Mouse (Mus musculus) liver, embryonic 12.5 days (tissue): ENCODE data around the gene Chrd. TPM values are rescaled to one million over a fixed set of nuclear protein-coding genes. Genes with fewer than 3 reads are reported as not detected.
A peak's percentile ranks its signal among the peaks of the same experiment; 100 is the strongest.

Experiments
- ATAC-seq: fragments of 200-750 bp; cut with Nextera tagmentation; 2 replicates; pipeline ENCODE4 v1.8.0; 2017; ENCODE audit warnings: moderate number of reproducible peaks, mild to moderate bottlenecking, moderate library complexity
- H3K27ac ChIP-seq: fragments of 300-500 bp; sonication (generic); 2 replicates; pipeline ENCODE4 v1.5.1; 2016; ENCODE audit warnings: mild to moderate bottlenecking
- H3K27me3 ChIP-seq: fragments of 300-500 bp; sonication (generic); replicated peaks from 2 replicates; pipeline ENCODE4 v1.6.1; 2016; ENCODE audit warnings: mild to moderate bottlenecking, moderate library complexity
- H3K36me3 ChIP-seq: fragments of 300-500 bp; sonication (generic); 2 replicates; pipeline ENCODE4 v1.6.1; 2016; ENCODE audit warnings: mild to moderate bottlenecking, moderate library complexity
- H3K4me1 ChIP-seq: fragments of 300-500 bp; sonication (generic); 2 replicates; pipeline ENCODE4 v1.6.1; 2016
- H3K4me2 ChIP-seq: fragments of 300-500 bp; sonication (generic); 2 replicates; pipeline ENCODE4 v1.6.1; 2016; ENCODE audit warnings: mild to moderate bottlenecking, moderate library complexity
- H3K4me3 ChIP-seq: fragments of 300-500 bp; sonication (generic); 2 replicates; pipeline ENCODE4 v1.5.1; 2016; ENCODE audit warnings: mild to moderate bottlenecking, moderate library complexity
- H3K9ac ChIP-seq: fragments of 300-500 bp; sonication (generic); 2 replicates; pipeline ENCODE4 v1.6.1; 2016; ENCODE audit warnings: mild to moderate bottlenecking, moderate library complexity
- H3K9me3 ChIP-seq: fragments of 300-500 bp; sonication (generic); replicated peaks from 2 replicates; pipeline ENCODE4 v1.6.1; 2016; ENCODE audit warnings: mild to moderate bottlenecking, moderate library complexity
- WGBS: fragments of 180-500 bp; shearing (Covaris S2); methylation state at CpG from one replicate; pipeline ENCODE4 v1.1.7; 2016; ENCODE audit not compliant: insufficient replicate concordance; 5-methylcytosine and 5-hydroxymethylcytosine counted together
- polyA plus RNA-seq: library from polyadenylated mRNA; unstranded; fragments of >200 nt; fragmentation: Nextera tagmentation; extraction: Ambion mirVana; gene quantifications from 2 replicates; pipeline ENCODE4 v1.2.1, GENCODE M21; 2016

Chrd gene
- polyA plus RNA-seq, 1 experiment from 2014 or later, result 0.54 TPM

GRCm38 (mm10) chr16:20714307-20715080 is 18.4 kb upstream of the Chrd start:
- peak overlapping the region; percentile 97 for H3K4me2 ChIP-seq
- peaks cover 84% of the 10 kb centered on the region for H3K4me1 ChIP-seq
- ATAC-seq, result no peak
- peak overlapping the region; percentile 91 for H3K27ac ChIP-seq
- no peaks in the 10 kb centered on the region for H3K27me3 ChIP-seq
- 53% methylated on average over 11 of the region's 11 CpGs for WGBS
- H3K9me3 ChIP-seq, result no peaks in the 10 kb centered on the region
- H3K36me3 ChIP-seq, result peaks cover 41% of the 10 kb centered on the region
- peak overlapping the region; percentile 84 for H3K9ac ChIP-seq
- peak overlapping the region; percentile 74 for H3K4me3 ChIP-seq

DNA sequence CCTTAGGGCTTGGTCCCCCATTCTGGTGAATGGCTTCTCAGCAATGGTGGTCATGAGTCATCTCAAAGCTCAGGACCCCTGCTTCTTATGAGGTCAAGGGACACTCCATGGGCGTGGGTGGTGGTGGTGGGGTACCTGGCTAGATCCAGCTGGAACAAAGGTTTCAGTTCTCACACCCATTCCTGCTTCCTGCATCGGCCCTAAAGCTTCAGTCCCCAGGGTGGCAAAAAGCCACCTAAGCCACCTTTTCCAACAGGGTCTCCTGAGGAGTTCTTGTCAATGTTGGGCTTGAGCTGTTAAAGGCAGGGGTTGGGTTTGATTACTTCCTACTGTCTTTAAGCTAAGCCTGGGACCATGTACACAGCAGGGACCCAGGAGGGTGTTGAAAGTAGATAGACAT is 17.8 kb upstream of the Chrd start:
- Histone ChIP-seq H3K27me3 (no peaks in the 10 kb centered on the region), H3K4me2 (peak overlapping the region; percentile 97), H3K9me3 (no peaks in the 10 kb centered on the region), H3K4me3 (peak overlapping the region; percentile 74), H3K36me3 (peaks cover 41% of the 10 kb centered on the region), H3K27ac (peak overlapping the region; percentile 91), H3K9ac (peak overlapping the region; percentile 84), H3K4me1 (peaks cover 77% of the 10 kb centered on the region)
- 60% methylated on average over 2 of the region's 2 CpGs for WGBS
- ATAC-seq, result no peak

GRCm38 (mm10) chr16:20715566-20715965 is 17.4 kb upstream of the Chrd start:
- Histone ChIP-seq H3K4me3 (peak overlapping the region; percentile 74), H3K27me3 (no peaks in the 10 kb centered on the region), H3K9me3 (no peaks in the 10 kb centered on the region), H3K4me2 (peak overlapping the region; percentile 97), H3K4me1 (peaks cover 73% of the 10 kb centered on the region), H3K9ac (peak overlapping the region; percentile 84), H3K27ac (peak overlapping the region; percentile 91), H3K36me3 (peaks cover 41% of the 10 kb centered on the region)
- 4% methylated on average over 12 of the region's 12 CpGs for WGBS
- no peak for ATAC-seq

GRCm38 (mm10) chr16:20715976-20716840 is 16.7 kb upstream of the Chrd start:
- ATAC-seq, result peak; percentile 65
- Histone ChIP-seq H3K27me3 (no peaks in the 10 kb centered on the region), H3K4me3 (peak overlapping the region; percentile 74), H3K9me3 (no peaks in the 10 kb centered on the region), H3K4me2 (peak overlapping the region; percentile 97), H3K36me3 (peaks cover 41% of the 10 kb centered on the region), H3K27ac (peak overlapping the region; percentile 91), H3K9ac (peak overlapping the region; percentile 84), H3K4me1 (peaks cover 67% of the 10 kb centered on the region)
- under 1% methylated on average over 67 of the region's 68 CpGs for WGBS

GRCm38 (mm10) chr16:20716841-20717180 is 16.1 kb upstream of the Chrd start:
- Histone ChIP-seq H3K4me1 (peaks cover 61% of the 10 kb centered on the region), H3K4me2 (peak overlapping the region; percentile 97), H3K9ac (peak overlapping the region; percentile 84), H3K4me3 (peak overlapping the region; percentile 74), H3K27me3 (no peaks in the 10 kb centered on the region), H3K36me3 (peaks cover 41% of the 10 kb centered on the region), H3K9me3 (no peaks in the 10 kb centered on the region), H3K27ac (peak overlapping the region; percentile 91)
- WGBS, result 4% methylated on average over 8 of the region's 8 CpGs
- peak; percentile 13 for ATAC-seq

DNA sequence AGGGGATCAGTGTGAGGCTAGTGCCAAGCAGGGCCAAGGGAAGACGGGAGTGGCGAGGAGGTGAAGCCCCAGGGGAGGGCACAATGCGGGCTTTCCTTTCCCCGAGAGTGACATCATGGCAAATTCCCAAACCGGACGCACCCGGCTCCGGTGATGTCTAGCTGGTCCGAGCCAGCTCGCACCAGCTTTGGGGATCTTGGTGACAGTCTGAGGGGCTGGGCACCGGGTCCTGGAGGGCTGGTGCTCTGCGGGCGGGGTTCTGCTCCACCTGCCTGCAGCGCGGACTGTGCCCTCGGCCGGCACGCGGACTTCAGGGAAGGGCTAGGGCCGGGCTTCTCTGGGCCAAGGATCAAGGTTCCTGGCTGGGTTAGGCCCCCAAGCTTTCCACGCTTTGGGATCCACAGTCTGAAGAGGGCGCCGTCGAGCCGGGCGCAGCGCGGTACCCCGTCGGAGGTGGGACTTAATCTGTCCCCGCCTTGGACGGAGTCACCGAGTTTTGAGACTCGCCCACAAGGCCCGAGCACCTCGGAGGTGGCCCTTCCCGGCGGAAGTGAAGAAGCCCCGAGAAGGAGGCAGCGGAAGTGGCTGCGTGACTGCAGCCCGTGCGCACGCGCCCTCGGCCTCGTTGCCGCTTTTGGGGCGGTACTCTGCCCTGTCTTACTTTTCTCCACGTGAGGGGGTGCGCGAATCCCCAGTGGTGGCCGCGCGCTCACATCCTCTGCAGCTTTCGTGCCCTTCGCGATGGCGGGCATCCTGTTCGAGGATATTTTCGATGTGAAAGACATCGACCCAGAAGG is 15.5 kb upstream of the Chrd start, which contains the start of the genes Polr2h and Clcn2:
Gene Polr2h, plus strand, starts transcription at position 485 of the 797 bp plus-strand sequence.
Gene Clcn2, minus strand, starts transcription at position 566 of the 797 bp plus-strand sequence.
- Histone ChIP-seq H3K4me3 (peak within 1 kb of the TSS; percentile 74), H3K4me2 (peak within 1 kb of the TSS; percentile 97), H3K9me3 (no peaks in the 10 kb centered on the region), H3K4me1 (peaks cover 55% of the 10 kb centered on the region), H3K27me3 (no peaks in the 10 kb centered on the region), H3K9ac (peak within 1 kb of the TSS; percentile 84), H3K27ac (peak within 1 kb of the TSS; percentile 91), H3K36me3 (peaks cover 41% of the 10 kb centered on the region)
- ATAC-seq, result peak; percentile 85
- under 1% methylated on average over 62 of the region's 62 CpGs for WGBS

GRCm38 (mm10) chr16:20717978-20718670 is 14.8 kb upstream of the Chrd start:
- peak overlapping the region; percentile 91 for H3K27ac ChIP-seq
- peak overlapping the region; percentile 74 for H3K4me3 ChIP-seq
- WGBS, result 2% methylated on average over 18 of the region's 18 CpGs
- ATAC-seq, result peak; percentile 28
- peaks cover 38% of the 10 kb centered on the region for H3K36me3 ChIP-seq
- H3K9ac ChIP-seq, result peak overlapping the region; percentile 84
- H3K4me2 ChIP-seq, result peak overlapping the region; percentile 97
- H3K27me3 ChIP-seq, result no peaks in the 10 kb centered on the region
- H3K4me1 ChIP-seq, result peaks cover 48% of the 10 kb centered on the region
- no peaks in the 10 kb centered on the region for H3K9me3 ChIP-seq

GRCm38 (mm10) chr16:20721808-20722207 is 11.1 kb upstream of the Chrd start:
- WGBS, result 71% methylated on average over 10 of the region's 10 CpGs
- ATAC-seq, result no peak
- Histone ChIP-seq H3K27me3 (peaks cover 17% of the 10 kb centered on the region), H3K4me3 (no peak overlapping the region), H3K9ac (no peak overlapping the region), H3K27ac (no peak overlapping the region), H3K4me1 (peaks cover 13% of the 10 kb centered on the region), H3K4me2 (no peak overlapping the region), H3K9me3 (no peaks in the 10 kb centered on the region), H3K36me3 (peaks cover 31% of the 10 kb centered on the region)

DNA sequence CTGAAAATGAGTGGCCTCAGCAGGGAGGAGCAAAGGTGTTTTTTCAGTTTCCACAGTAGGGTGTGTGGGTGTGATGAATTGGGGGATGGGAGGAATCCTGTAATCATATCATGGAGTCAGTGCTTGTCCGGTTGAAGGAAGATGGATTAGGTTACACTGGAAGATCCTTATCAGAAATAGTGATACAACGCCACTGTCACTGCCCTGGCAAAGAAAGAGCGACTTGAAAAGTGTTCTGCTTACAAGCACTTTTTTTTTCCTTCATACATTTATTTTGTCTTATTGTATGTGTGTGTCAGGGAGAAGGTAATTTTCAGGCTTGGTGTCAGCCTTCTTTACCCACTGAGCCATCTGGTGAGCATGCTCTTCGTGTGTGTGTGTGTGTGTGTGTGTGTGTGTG is 10.2 kb upstream of the Chrd start:
- Histone ChIP-seq H3K9ac (no peak overlapping the region), H3K4me1 (peaks cover 7% of the 10 kb centered on the region), H3K4me2 (no peak overlapping the region), H3K27me3 (peaks cover 22% of the 10 kb centered on the region), H3K27ac (no peak overlapping the region), H3K9me3 (no peaks in the 10 kb centered on the region), H3K36me3 (peaks cover 31% of the 10 kb centered on the region), H3K4me3 (no peak overlapping the region)
- no peak for ATAC-seq
- 68% methylated on average over 4 of the region's 4 CpGs for WGBS

GRCm38 (mm10) chr16:20723247-20723646 is 9.7 kb upstream of the Chrd start:
- 56% methylated on average over 4 of the region's 4 CpGs for WGBS
- Histone ChIP-seq H3K27me3 (peaks cover 23% of the 10 kb centered on the region), H3K36me3 (peaks cover 31% of the 10 kb centered on the region), H3K4me1 (peaks cover 7% of the 10 kb centered on the region), H3K4me3 (no peak overlapping the region), H3K27ac (no peak overlapping the region), H3K9ac (no peak overlapping the region), H3K4me2 (no peak overlapping the region), H3K9me3 (no peaks in the 10 kb centered on the region)
- ATAC-seq, result no peak

DNA sequence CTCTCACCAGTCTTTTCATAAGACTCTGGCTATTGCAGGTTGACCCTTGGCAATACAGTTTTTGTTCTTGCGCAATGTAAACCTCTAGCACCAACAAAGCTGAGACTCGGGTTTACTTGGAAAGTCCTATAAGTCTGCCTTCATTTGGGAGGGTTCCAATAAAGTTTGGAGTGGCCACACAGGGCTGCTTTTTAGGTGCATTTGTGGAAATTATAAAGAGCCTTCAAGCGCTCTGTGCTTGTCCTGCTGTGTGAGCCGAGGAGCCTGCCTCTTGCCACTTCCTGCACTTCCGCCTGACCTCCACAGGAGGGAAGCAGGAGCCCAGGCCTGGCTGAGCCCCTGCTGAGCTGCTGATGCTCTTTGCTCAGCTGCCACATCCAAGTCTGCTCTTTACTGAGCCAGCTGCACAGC is 8.6 kb upstream of the Chrd start:
- WGBS, result 29% methylated on average over 5 of the region's 5 CpGs
- Histone ChIP-seq H3K36me3 (peaks cover 31% of the 10 kb centered on the region), H3K27ac (no peak overlapping the region)

More for the DNA sequence above, 8.6 kb upstream of the Chrd start:
- peak; percentile 59 for ATAC-seq
- Histone ChIP-seq H3K9me3 (no peaks in the 10 kb centered on the region), H3K9ac (no peak overlapping the region), H3K27me3 (peaks cover 32% of the 10 kb centered on the region), H3K4me3 (no peak overlapping the region), H3K4me2 (no peak overlapping the region), H3K4me1 (no peaks in the 10 kb centered on the region)
